Mouse (Mus musculus): ENCODE measurements around the gene Cdk2ap2.

GRCm38 (mm10) chr19:4079594-4079993, 17.4 kb upstream of the Cdk2ap2 start:
- no peak for TF ChIP-seq POLR2A (IDR thresholded peaks at IDR 0.05; ENCODE audit: low read depth, low read length)
- TF ChIP-seq CTCF (conservative IDR thresholded peaks at IDR 0.05; ENCODE audit: insufficient read depth, insufficient read length, low read depth, low read length) = no peak
